Mouse (Mus musculus) lung, embryonic 16.5 days (tissue): Measurements from ENCODE around the gene Focad. TPM values are rescaled to one million over a fixed set of nuclear protein-coding genes. Genes with fewer than 3 reads are reported as not detected.

Experiments used
- ATAC-seq: fragments of 200-750 bp; cut with Nextera tagmentation; 2 replicates; pipeline ENCODE4 v1.8.0; 2017; ENCODE audit warnings: low read depth, mild to moderate bottlenecking, moderate library complexity
- H3K27ac ChIP-seq: fragments of 300-500 bp; sonication (generic); 2 replicates; pipeline ENCODE4 v1.5.1; 2014; ENCODE audit warnings: mild to moderate bottlenecking, control low read depth, low read length
- H3K27me3 ChIP-seq: fragments of 300-500 bp; sonication (generic); 2 replicates; pipeline ENCODE4 v1.6.1; 2014; ENCODE audit warnings: low read depth, low read length, mixed read lengths; ENCODE audit not compliant: control insufficient read depth, insufficient read depth
- H3K36me3 ChIP-seq: fragments of 300-500 bp; sonication (generic); 2 replicates; pipeline ENCODE4 v1.6.1; 2014; ENCODE audit warnings: low read length; ENCODE audit not compliant: control insufficient read depth, insufficient read depth
- H3K4me1 ChIP-seq: fragments of 300-500 bp; sonication (generic); replicated peaks from 2 replicates; pipeline ENCODE4 v1.6.1; 2014; ENCODE audit warnings: low read length, mixed read lengths; ENCODE audit not compliant: control insufficient read depth, insufficient read depth
- H3K4me2 ChIP-seq: fragments of 300-500 bp; sonication (generic); 2 replicates; pipeline ENCODE4 v1.6.1; 2014; ENCODE audit warnings: low read depth, low read length, control low read depth
- H3K4me3 ChIP-seq: fragments of 300-500 bp; sonication (generic); 2 replicates; pipeline ENCODE4 v1.5.1; 2014; ENCODE audit warnings: mild to moderate bottlenecking, low read length, control low read depth
- H3K9ac ChIP-seq: fragments of 300-500 bp; sonication (generic); 2 replicates; pipeline ENCODE4 v1.6.1; 2014; ENCODE audit warnings: low read length, control low read depth
- H3K9me3 ChIP-seq: fragments of 300-500 bp; sonication (generic); 2 replicates; pipeline ENCODE4 v1.6.1; 2016; ENCODE audit warnings: low read length; ENCODE audit not compliant: control insufficient read depth
- WGBS: fragments of 180-500 bp; shearing (Covaris S2); extraction: QIAGEN DNeasy Blood & Tissue Kit; methylation state at CpG from one replicate; pipeline ENCODE4 v1.1.7; 2014; 5-methylcytosine and 5-hydroxymethylcytosine counted together
- polyA plus RNA-seq: library from polyadenylated mRNA; unstranded; fragments of >200 nt; fragmentation: Nextera tagmentation; extraction: Ambion mirVana; gene quantifications from 2 replicates; pipeline ENCODE4 v1.2.1, GENCODE M21; 2015

Gene Focad
- polyA plus RNA-seq: 15.1 and 15.6 TPM in 2 replicates

- no peaks in the 10 kb centered on the region for H3K36me3 ChIP-seq
- peaks cover 7% of the 10 kb centered on the region for H3K4me1 ChIP-seq
- peak within 1 kb of the TSS; percentile 61 for H3K27ac ChIP-seq
- H3K9me3 ChIP-seq: no peaks in the 10 kb centered on the region
- no peaks in the 10 kb centered on the region for H3K27me3 ChIP-seq
- ATAC-seq: peak; percentile 100
- H3K4me2 ChIP-seq: peak within 1 kb of the TSS; percentile 98
- H3K9ac ChIP-seq: peak within 1 kb of the TSS; percentile 82
- peak within 1 kb of the TSS; percentile 84 for H3K4me3 ChIP-seq
- WGBS: under 1% methylated on average over 34 of the region's 34 CpGs
These were observed at the start of gene Focad for GRCm38 (mm10) chr4:88094062-88094767. Gene Focad, plus strand, starts transcription at chr4:88094629.

DNA sequence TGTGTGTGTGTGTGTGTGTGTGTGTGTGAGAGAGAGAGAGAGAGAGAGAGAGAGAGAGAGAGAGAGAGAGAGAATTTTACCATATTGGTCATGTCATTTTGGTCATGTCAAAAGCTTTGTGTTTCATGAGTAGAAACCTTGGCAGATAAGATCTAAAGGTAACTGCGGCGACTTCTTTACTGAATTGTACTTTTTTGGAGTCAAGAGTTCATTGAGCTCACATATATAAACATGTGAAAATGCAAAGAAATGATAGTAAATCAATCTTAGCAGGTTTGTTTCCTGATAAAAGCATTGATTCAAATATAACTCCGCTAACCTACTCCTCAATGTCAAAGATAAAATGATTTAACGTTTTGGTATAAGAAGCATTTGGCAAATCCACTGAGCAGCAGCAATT lies 49.3 kb upstream of the Focad start:
- Histone ChIP-seq H3K9me3 (no peaks in the 10 kb centered on the region), H3K27me3 (no peaks in the 10 kb centered on the region), H3K9ac (no peak overlapping the region), H3K4me1 (no peaks in the 10 kb centered on the region), H3K36me3 (no peaks in the 10 kb centered on the region), H3K4me3 (no peak overlapping the region), H3K4me2 (no peak overlapping the region), H3K27ac (no peak overlapping the region)
- WGBS: 61% methylated on average over 4 of the region's 4 CpGs
- ATAC-seq: no peak

DNA sequence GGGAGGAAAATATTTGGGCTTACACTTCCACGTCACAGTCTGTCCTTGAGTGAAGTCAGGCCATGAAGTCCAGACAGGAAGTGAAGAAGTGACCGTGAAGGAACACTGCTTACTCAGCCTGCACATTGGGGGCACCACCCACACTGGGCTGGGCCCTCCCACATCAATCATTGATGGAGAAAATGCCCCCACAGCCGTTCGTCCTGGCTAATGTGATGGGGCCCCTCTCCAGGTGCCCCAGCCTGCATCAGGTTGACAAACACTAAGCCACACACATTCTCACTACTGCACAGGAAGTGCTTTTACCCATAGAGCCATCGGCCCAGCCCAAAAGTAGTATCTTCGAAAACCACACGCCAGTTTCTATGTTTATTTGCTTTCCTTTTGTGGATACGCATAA lies 48.1 kb upstream of the Focad start:
- Histone ChIP-seq H3K4me1 (no peaks in the 10 kb centered on the region), H3K27me3 (no peaks in the 10 kb centered on the region), H3K4me2 (no peak overlapping the region), H3K9me3 (no peaks in the 10 kb centered on the region), H3K4me3 (no peak overlapping the region), H3K27ac (no peak overlapping the region), H3K9ac (no peak overlapping the region), H3K36me3 (no peaks in the 10 kb centered on the region)
- WGBS: 50% methylated on average over 8 of the region's 8 CpGs
- no peak for ATAC-seq

DNA sequence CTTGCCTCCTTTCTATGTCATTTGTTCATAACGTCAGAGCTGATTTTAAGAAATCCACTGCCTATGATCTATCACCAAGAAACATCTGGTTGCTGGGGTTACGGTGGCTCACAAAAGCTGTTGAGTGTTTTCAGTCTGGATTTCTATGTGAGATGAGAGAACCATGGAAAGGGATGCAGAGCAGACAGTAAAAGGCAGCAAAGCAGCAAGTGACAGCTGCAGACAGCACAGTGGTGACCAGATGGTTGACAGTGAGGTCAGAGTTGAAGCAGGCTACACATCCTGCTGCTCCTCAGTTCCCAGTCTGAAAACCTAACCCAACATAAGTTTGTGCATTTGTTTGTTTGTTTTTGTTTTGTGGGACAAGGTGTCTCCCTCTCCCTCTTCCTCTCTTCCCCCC lies 19.0 kb upstream of the Focad start:
- WGBS: 60% methylated on average over 2 of the region's 2 CpGs

DNA sequence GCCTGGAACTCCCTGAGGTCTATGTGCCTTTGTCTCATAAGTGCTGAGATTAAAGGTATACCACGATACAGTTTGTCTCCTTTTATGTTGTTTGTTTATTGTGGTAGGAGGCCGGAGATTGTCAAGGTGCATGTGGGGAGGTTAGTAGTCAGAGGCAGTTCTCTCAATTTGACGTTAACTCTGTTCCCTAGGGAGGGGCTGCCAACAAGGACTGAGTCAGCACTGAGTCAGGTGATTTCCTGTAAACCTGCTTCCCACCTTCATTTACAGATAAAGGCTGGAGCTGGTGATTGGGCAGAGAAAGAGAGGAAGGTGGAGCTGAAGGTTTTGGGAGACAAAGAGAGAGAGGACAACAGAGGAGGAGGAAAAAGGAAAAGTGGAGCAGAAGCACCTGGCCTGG lies 15.4 kb upstream of the Focad start:
- no peaks in the 10 kb centered on the region for H3K36me3 ChIP-seq
- 52% methylated on average over 3 of the region's 3 CpGs for WGBS
- H3K4me2 ChIP-seq: no peak overlapping the region
- H3K4me3 ChIP-seq: no peak overlapping the region
- no peak overlapping the region for H3K27ac ChIP-seq
- H3K9me3 ChIP-seq: no peaks in the 10 kb centered on the region
- H3K9ac ChIP-seq: no peak overlapping the region
- H3K4me1 ChIP-seq: no peaks in the 10 kb centered on the region
- no peak for ATAC-seq
- no peaks in the 10 kb centered on the region for H3K27me3 ChIP-seq

More for the DNA sequence above, 19.0 kb upstream of the Focad start:
- no peaks in the 10 kb centered on the region for H3K27me3 ChIP-seq
- H3K9me3 ChIP-seq: no peaks in the 10 kb centered on the region
- H3K4me2 ChIP-seq: no peak overlapping the region
- no peak for ATAC-seq
- no peak overlapping the region for H3K9ac ChIP-seq
- no peaks in the 10 kb centered on the region for H3K4me1 ChIP-seq
- H3K27ac ChIP-seq: no peak overlapping the region
- no peaks in the 10 kb centered on the region for H3K36me3 ChIP-seq
- H3K4me3 ChIP-seq: no peak overlapping the region

DNA sequence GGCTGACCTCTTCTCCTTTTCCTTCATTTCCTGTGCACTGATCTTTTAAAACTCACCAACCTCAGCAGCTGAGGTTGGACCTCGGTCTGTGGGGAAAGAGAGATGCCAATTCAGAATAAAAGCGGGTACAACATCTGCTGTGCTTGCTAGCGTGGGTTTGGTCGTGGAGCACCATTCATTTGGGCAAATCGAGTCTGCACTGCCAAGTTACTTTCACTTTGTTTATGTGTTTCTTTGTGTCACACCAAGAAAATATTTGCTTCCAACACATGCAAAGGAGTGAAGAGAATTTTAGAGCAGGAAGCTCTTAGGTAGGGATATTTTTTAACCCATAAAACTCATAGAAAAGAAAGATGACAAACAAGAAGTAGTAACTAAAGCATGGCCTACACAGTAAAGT lies 13.0 kb upstream of the Focad start:
- Histone ChIP-seq H3K4me2 (0 out of 2 replicates have a peak overlapping the region, but pooled peaks have one; percentile 22), H3K9ac (no peak overlapping the region), H3K9me3 (no peaks in the 10 kb centered on the region), H3K36me3 (no peaks in the 10 kb centered on the region), H3K27ac (no peak overlapping the region), H3K27me3 (no peaks in the 10 kb centered on the region), H3K4me3 (no peak overlapping the region), H3K4me1 (no peaks in the 10 kb centered on the region)
- ATAC-seq: no peak
- 37% methylated on average over 5 of the region's 5 CpGs for WGBS

DNA sequence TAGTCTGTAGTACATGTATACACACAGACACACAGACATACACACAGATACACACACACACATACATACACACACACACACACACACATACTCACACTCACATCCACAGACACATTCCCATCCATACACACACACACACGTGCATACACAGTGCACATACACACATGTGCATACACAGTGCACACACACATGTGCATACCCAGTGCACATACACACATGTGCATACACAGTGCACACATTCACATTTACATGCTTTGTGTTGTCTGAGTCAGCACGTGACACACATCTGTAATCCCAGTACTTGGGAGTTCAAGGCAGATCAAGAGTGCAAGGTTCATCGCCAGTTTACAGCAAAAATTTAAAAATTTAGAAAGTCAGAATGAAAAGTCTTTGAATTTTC lies 12.5 kb upstream of the Focad start:
- WGBS: 90% methylated on average over 3 of the region's 3 CpGs
- H3K9ac ChIP-seq: no peak overlapping the region
- H3K27ac ChIP-seq: no peak overlapping the region
- H3K4me2 ChIP-seq: no peak overlapping the region
- no peaks in the 10 kb centered on the region for H3K27me3 ChIP-seq
- no peaks in the 10 kb centered on the region for H3K4me1 ChIP-seq
- no peak overlapping the region for H3K4me3 ChIP-seq
- H3K9me3 ChIP-seq: no peaks in the 10 kb centered on the region
- ATAC-seq: 0 out of 2 replicates have a peak, but pooled peaks have one; percentile 15
- H3K36me3 ChIP-seq: no peaks in the 10 kb centered on the region

- no peak overlapping the region for H3K4me3 ChIP-seq
- H3K4me1 ChIP-seq: no peaks in the 10 kb centered on the region
- no peak overlapping the region for H3K4me2 ChIP-seq
- no peak overlapping the region for H3K9ac ChIP-seq
- 68% methylated on average over 4 of the region's 4 CpGs for WGBS
- no peaks in the 10 kb centered on the region for H3K27me3 ChIP-seq
- no peaks in the 10 kb centered on the region for H3K9me3 ChIP-seq
- H3K36me3 ChIP-seq: no peaks in the 10 kb centered on the region
- no peak for ATAC-seq
- no peak overlapping the region for H3K27ac ChIP-seq
These were observed 12.0 kb upstream of the Focad start for GRCm38 (mm10) chr4:88082381-88082780.

- H3K27ac ChIP-seq: no peak overlapping the region
- H3K36me3 ChIP-seq: no peaks in the 10 kb centered on the region
- no peak overlapping the region for H3K4me2 ChIP-seq
- H3K4me1 ChIP-seq: no peaks in the 10 kb centered on the region
- 44% methylated on average over 3 of the region's 3 CpGs for WGBS
- no peak overlapping the region for H3K9ac ChIP-seq
- H3K4me3 ChIP-seq: no peak overlapping the region
- no peaks in the 10 kb centered on the region for H3K9me3 ChIP-seq
- no peaks in the 10 kb centered on the region for H3K27me3 ChIP-seq
- ATAC-seq: no peak
These were observed 10.6 kb upstream of the Focad start for GRCm38 (mm10) chr4:88083781-88084180.
